8 mouse cellular contexts compared by ENCODE assay signal in genomic region chr5:113151554-113152103, GRCm38 (mm10).
DNase-seq lines count a peak whose midpoint lies in the region; ATAC-seq lines count a peak whose summit lies in the region.

No protein-coding gene starts in this region.

- H3K9ac ChIP-seq in intestine, embryonic 15.5 days: no peak overlapping the region
- H3K9ac ChIP-seq in midbrain, embryonic 14.5 days (replicated peaks; ENCODE audit: low read length): no peak overlapping the region

- no peak overlapping the region for H3K4me2 ChIP-seq in intestine, embryonic 15.5 days (replicated peaks)
- H3K4me2 ChIP-seq in midbrain, embryonic 14.5 days (ENCODE audit: low read length): no peak overlapping the region

- DNase-seq in embryo, embryonic 11 days: peak; percentile 37
- DNase-seq in embryo, embryonic 10.5 days (ENCODE audit: low spot score): no peak
- peak; percentile 36 for DNase-seq in thymus, postnatal 4 days
- no peak for DNase-seq in thymus, postnatal 36 days
- DNase-seq in midbrain, embryonic 14.5 days: peak; percentile 66
- no peak for DNase-seq in right cerebral cortex, adult 2 months (ENCODE audit: low spot score in 2 of 2)

- H3K4me3 ChIP-seq in intestine, embryonic 15.5 days (replicated peaks): no peak overlapping the region
- H3K4me3 ChIP-seq in midbrain, embryonic 14.5 days (replicated peaks; ENCODE audit: low read depth, low read length): no peak overlapping the region

- peak; percentile 34 for ATAC-seq in intestine, embryonic 15.5 days
- no peak for ATAC-seq in midbrain, embryonic 14.5 days (ENCODE audit: low FRiP score, low TSS enrichment)
- no peak for ATAC-seq in erythroid progenitor cell, adult 5-6 weeks (replicated peaks; ENCODE audit: low FRiP score, poor library complexity, severe bottlenecking)

- H3K27ac ChIP-seq in intestine, embryonic 15.5 days: peak overlapping the region; percentile 51
- peak overlapping the region; percentile 56 for H3K27ac ChIP-seq in midbrain, embryonic 14.5 days (replicated peaks; ENCODE audit: low read depth, low read length)

- H3K4me1 ChIP-seq in intestine, embryonic 15.5 days (replicated peaks): peaks cover 53% of the 10 kb centered on the region
- H3K4me1 ChIP-seq in midbrain, embryonic 14.5 days (ENCODE audit: control insufficient read depth, insufficient read depth, low read length): peaks cover 18% of the 10 kb centered on the region

- WGBS in intestine, embryonic 15.5 days: 48% methylated on average over 11 of the region's 11 CpGs
- WGBS in midbrain, embryonic 14.5 days: 43% methylated on average over 11 of the region's 11 CpGs

- no peaks in the 10 kb centered on the region for H3K9me3 ChIP-seq in intestine, embryonic 15.5 days
- H3K9me3 ChIP-seq in midbrain, embryonic 14.5 days (ENCODE audit: control insufficient read depth, low read length): no peaks in the 10 kb centered on the region

- H3K27me3 ChIP-seq in intestine, embryonic 15.5 days (replicated peaks): no peaks in the 10 kb centered on the region
- no peaks in the 10 kb centered on the region for H3K27me3 ChIP-seq in midbrain, embryonic 14.5 days (ENCODE audit: control insufficient read depth, insufficient read depth, low read length)

- no peaks in the 10 kb centered on the region for H3K36me3 ChIP-seq in intestine, embryonic 15.5 days
- H3K36me3 ChIP-seq in midbrain, embryonic 14.5 days (ENCODE audit: control insufficient read depth, insufficient read depth, low read length): no peaks in the 10 kb centered on the region

Comparison
In these comparisons a context has a peak if more than half of its experiments do, and no peak if none do; other contexts are left out.
1. DNase-seq: peak in embryo, embryonic 11 days (single experiment), thymus, postnatal 4 days (single experiment) and midbrain, embryonic 14.5 days (single experiment); none in embryo, embryonic 10.5 days (single experiment), thymus, postnatal 36 days (0 of 2) and right cerebral cortex, adult 2 months (0 of 2).